Mouse (Mus musculus): ENCODE results near the gene Shisal1.

The Shisal1 gene

DNA sequence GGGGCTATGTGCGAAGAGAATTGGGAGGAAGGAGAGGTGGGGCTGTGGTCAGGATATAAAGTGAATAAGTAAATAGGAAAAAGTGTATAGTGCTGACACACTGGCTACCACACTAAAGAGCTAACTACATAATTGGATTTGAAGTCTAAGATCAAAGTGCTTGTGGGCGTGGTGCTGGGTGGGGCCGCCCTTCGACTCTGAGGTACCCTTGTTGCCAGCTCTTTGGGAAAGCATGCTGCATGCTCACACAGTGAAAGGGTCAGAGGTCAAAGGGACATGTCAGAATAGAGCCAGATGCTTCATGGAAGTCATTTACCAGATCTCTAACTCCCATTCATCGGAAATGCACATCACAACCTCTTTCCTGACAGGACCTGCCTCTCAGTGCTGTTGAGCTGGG is 74.1 kb downstream of the Shisal1 start:
- in situ Hi-C loops (cut with MboI), result no loop called here

DNA sequence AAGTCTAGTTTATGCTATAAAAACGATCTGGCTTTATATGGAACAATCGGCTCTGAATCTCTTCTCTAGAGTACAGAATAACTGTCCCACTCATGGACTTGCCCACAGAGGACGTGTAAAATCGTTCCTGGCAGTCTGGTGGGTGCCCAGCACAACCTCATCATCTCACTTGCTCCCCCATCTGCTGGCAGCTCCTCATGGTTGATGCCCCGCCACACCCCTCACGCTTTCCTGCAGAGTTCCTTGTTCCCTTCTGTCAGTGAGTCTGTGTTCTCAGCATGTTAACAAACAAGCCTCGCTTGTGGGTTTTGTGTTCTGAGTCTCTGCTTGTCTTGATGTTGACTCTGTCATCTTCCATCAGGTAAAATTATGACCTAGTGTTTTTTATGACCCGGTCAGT is 79.5 kb downstream of the Shisal1 start:
- in situ Hi-C loops (cut with MboI), result no loop called here

DNA sequence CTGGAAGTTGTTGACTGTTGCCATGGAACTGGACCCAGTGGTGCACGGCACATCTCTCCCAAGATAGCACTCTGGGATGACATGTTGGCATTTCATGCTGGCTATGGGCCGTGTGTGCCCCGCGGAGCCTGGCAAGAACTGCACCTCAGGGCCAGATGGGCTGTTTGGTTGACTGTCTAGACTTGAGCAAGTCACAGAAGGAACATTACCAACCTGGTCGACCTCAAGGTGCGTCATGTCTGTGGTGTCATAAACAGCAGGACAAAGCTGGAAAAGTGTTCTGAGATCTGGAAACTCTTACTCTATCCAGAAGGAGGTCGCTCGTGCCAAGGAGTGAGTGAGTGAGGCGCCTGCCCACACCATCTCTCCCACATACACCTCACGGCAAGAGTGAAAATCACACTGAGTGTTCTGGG is 80.3 kb downstream of the Shisal1 start:
- in situ Hi-C loops (cut with MboI), result no loop called here

DNA sequence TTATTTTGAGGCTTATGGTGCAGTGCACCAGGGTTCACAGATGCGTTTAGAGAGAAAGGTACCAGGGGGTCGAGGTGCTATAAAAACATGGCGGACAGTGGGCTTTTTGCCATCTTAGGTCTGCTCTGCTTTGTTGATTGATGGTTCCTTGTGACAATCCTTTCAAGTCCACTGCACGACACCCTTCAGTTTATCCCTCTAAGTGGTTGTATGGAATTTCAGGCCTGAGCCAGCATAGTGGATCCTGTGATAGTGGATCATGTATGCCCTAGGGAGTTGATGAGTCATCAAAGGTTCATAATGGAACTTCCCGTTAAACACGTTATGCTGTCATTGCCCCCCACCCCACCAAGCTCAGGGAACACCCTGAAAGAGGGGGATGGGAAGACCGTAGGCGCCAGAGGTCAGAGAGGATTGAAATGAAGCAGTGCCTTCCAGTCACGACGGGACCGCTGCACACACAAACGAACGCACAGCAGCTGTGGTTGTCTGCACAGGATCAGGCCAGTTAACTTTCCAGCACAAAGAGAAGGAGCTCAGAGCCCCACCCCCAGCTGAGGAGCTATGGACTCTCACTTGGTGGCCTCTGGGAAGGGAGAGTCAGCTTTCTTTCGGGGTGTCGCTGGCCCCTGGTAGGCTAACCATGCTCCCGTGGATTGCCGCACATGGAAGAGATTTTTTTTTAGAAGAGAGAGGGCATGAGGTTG is 81.1 kb downstream of the Shisal1 start:
- in situ Hi-C loops (cut with MboI), result no loop called here

DNA sequence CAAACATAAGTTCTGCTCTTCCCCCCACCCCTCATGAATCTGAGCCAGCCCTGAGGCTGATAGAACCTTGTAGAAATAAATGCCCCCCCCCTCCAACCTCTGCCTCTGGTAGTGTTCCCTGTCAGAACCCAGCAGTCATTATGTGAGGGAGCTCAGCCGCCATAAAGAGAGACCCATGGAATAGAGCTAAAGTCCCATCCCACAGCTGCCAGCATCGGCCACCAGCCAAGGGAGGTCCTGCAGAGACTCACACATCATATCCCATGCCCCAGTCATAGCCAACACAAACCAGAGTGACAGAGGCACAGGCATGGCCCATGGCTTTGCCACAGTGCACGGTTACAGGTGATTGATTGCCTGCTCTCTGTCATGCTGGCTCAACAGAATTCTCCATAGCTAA is 82.2 kb downstream of the Shisal1 start:
- in situ Hi-C loops (cut with MboI), result no loop called here

DNA sequence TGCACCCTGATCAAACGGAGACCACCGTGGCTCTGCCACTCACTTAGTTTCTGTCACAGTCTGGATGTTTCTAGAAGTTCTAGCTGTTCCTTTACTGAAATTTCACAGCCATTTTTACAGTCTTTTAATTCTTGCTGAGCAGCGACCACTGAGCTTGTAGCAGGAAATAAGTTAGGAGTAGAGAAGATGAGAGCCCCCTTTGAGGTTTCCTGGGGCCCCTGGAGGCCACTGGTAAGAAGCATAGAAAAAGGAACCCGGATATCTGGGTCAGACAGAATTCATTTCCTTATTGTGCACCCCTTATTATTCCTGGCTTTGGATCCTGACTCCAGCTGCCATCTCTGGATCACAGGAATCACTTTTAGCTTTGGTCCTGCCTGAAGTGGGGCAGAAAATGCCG is 91.8 kb downstream of the Shisal1 start:
- in situ Hi-C loops (cut with MboI), result no loop called here

DNA sequence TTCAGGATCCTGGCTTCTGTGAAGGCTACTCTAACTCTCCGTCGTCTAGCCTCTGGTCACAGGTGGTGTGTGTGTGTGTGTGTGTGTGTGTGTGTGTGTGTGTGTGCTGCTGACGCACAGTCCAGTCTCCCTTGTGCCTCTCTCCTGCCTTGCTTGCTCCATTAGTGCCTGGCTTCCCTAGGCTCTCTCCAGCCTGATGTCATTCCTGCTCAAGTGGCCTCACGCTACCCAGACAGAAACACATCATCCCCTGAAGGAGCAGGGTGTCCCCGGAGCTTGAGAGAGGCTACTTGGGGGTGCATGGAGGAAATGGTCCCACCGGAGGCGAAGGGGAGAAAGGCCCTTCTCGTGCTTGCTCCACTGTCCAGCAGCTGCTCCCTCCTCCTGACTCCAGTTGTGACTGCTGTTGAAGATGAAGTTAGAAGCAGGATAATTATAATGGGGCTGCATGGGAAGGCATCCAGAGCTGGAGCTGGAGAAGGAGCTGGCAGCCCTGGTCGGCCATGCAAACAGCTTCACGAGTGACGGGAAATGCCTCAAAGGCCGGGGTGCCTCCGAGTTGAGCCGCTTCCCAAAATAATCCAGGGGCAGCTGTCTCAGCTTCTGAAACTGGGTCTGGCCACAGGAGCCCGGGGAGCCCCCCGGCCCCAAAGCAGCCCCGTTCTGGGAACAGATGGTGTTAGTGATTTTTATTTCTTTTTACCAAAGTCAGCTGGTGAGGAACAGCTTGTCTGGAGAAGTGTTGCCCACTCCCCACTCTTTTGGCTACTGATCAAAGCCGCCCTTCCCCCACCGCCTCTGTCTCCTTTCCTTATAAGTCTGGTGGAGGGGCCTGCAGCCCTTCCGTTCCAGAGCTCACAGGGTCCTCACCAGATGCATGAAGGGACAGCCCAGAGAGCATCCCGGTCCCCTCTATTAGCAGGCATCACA is 94.7 kb downstream of the Shisal1 start:
- in situ Hi-C loops (cut with MboI), result no loop called here

DNA sequence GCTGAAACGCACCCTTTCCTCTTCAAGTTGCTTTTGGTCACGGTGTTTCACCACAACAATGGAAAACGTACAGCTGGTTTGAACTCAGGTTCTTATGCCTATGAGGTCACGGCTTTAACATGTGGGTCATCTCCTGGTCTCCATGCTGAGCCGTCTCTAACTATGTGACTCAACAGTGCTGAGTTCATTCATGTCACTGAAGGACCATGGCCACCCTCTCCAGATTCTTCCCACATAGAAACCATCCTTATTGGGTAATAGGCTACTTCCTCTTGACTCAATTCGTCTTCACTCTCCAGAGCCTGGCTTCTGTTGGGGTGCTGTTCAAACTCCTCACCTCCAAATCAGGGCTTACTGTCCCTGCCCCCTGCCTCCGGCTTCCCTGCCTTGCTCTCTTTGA is 95.6 kb downstream of the Shisal1 start:
- in situ Hi-C loops (cut with MboI), result no loop called here

DNA sequence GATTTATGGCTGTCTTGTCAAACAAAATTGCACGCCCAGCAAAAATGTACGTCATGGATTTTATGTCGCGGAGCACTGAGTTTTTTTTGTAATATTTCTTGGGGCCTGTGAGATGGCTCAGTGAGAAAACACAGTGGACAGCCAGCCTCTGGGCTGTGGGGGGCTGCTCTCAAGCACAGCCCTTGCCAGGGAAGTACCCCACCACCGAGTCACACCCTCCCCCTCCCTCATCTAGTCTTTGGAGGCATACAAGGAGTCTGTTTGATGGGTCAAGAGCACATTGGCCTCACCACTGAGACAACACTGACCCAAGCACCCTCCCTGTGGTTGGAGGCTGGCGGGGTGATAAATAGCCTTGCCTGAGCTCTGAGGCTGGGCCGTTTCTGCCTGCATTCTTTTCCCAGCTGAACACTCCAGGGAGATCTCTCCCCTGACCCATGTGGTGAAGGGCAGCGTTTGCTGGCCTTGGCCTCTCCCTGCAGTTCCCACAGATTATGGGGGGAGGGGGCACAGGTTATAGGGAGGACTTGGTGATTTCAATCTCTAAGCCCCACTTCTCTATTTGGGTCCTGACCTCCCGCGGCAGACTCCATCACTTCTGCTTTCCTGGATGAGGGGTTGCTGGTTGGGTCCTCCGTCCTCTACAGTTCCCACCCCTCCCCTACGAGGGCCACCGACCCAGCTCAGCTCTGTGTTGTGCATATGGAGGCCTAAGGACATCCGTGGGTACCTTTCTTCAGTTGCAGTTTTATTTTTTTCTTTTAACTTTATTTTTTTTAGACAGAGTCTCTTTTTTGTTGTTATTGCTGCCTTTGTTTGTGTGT is 96.8 kb downstream of the Shisal1 start:
- in situ Hi-C loops (cut with MboI), result no loop called here

DNA sequence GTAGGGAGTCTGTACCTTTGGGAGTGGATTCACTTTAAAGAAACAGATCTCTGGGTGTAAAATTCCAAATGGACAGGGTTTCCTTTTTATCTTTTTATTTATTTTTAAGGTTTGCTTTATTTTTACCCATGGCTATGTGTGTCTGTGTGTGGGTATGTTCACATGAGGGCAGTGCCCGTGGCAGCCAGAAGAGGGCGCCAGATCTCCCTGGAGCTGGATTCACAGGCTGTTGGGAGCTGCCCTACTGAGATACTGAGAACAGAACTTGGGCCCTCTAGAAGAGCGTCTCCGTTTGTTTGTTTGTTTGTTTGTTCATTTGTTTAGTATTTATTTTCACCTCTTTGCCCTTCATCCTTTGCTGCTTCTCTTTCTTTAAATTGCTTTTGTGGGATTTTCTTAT is 98.1 kb downstream of the Shisal1 start:
- in situ Hi-C loops (cut with MboI), result no loop called here

DNA sequence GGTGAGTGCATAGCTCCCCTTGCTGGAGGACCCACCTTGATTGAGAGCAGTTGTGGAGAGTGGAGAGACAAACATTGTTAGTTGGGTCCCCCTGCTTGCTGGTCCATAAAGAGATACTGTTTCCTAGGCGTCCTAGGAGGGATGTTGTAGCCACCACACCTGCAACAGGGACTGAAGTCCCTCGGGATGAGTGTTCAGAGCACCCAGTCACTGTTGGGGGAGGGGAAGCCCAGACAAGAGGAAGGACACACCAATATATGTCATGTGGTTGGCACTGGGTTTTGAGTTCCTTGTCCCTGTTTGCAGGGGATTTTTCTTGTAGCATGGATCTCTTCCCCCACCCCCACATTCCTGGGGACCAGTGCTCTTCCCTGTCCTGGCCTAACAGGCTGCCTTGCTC is 106.0 kb downstream of the Shisal1 start:
- in situ Hi-C loops (cut with MboI), result no loop called here

DNA sequence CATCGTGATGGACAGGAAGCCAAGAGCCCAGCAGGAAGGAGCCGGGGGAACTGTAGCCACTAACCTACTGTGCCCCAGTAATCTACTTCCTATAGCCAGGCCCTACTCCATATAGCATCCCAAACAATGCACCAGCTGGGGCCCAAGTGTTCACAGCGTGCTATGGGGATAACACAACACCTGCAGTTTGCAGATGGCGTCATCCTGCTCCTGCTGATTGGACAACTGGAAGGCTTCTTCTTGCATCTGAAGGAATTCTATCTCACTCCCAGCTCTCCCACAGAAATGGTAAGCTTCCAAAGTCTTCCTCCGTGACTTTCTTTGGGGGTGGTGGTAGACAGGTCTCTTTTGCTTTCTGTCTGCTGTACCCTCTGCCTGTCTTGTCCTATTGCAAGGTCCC is 109.3 kb downstream of the Shisal1 start:
- in situ Hi-C loops (cut with MboI), result no loop called here

DNA sequence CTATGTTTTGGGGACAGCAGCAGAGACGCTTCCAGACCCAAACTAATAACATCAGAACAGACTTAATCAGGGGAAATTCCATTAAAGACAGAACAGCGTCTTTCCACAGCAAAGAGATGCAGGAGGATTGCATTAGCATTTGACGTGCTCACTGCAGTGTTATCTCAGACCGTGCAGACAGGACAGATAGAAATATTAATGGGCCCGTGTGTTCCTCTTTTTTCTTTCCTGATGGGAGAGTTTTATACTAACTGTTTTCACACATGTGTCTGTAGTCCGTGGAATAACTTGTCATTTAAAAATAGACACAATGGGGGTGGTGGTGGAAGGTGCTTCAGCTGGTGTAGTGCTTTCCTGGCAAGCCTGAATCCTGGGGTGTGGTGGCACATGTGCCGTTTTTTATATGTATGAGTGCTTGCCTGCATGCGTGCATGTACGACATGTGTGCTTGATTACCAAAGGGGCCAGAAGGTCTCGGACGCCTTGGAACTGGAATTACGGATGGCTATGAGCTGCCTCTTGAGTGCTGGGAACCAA is 110.5 kb downstream of the Shisal1 start:
- in situ Hi-C loops (cut with MboI), result no loop called here

DNA sequence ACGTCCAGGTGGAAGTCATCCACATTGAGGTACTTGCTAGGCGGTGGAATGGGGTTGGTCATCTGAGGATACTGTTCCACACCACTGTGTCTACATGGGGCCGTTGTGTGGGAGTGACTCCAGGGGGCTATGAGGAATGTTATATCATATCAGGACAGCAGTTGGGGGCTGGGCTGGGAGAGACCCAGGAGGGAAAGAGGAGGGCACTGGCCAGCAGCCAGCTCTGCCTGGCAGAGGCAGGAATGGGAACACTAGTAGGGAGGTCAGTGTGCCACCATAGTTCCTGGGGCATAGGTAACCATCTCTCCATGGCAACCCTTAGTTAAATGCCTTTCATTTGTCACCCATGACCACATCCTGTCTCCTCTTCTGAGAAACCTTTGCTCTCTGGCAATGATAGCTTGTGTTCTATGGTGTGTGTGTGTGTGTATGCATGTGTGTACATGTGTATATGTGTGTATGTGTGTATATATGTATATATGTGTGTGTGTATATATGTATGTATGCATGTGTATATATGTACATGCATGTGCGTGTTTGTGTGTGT is 115.8 kb downstream of the Shisal1 start:
- in situ Hi-C loops (cut with MboI), result no loop called here

DNA sequence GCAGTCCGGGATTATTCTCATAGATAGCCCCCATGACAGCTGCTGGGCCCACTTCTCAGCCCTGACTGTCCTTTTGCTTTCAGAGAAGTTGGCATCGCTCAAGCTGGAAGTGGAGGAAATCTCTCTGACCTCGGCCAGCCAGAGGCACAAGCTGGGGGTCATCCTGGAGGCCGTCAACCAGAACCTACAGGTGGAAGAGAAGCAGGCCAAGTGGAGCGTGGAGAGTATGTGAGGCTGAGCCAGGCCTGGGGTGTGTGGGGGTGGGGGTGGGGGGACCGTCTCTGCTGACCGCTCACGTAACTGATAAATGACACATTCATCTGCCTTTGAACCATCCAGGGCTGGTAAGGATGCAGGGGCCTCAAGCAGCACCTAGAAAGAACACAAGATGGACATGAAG is 117.0 kb downstream of the Shisal1 start:
- in situ Hi-C loops (cut with MboI), result no loop called here

Measured in mature B cell (primary cell).